Mouse (Mus musculus): ENCODE data around the gene Ppp2r5d. TPM values are rescaled to one million over a fixed set of nuclear protein-coding genes. Genes with fewer than 3 reads are reported as not detected.

Gene Ppp2r5d
- 75.2 and 77.5 TPM in 2 replicates for polyA plus RNA-seq (2012)

GRCm38 (mm10) chr17:46704887-46705835 lies at the start of gene Ppp2r5d:
Gene Ppp2r5d, minus strand, starts transcription at chr17:46705111.

DNA sequence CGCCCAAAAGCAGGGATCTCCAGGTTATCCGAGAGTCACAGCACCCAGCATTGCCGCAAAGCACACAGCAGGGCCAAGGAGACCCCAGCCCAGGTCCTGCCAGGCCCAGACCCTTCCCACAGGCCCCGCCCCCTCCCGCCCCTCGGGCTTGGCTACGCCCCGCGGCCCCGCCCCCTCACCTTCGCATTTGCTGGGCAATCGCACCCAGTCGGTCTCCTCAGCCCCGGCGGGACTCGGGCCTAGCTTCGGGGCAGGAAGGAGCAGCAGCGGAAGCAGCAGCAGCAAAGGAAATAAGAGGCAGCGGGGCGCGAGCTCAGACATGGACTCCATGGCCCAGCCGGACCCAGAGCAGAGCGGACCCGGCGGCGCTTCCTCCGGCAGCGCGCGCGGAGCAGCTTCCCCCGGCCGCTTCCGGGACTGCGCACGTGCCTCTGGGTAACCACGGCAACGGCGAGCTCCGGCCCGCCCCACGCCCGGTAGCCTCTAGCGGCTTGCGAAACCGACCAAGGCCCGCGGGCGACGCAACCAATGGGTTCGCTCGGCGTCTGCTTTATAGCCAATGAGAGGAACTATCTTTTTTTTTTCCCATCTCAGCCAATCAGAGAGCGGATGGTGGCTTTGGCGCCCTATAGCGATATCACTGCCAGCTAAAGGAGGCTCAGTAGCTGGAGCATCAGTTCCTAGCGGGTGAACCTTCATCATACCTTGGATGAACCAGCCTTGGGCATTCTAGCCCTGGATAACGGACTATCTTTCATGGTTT lies 47.1 kb upstream of the Ppp2r5d start, which contains the start of gene Cnpy3:
TSS of gene Cnpy3 (minus strand) at position 421 of the 763 bp plus-strand sequence.

DNA sequence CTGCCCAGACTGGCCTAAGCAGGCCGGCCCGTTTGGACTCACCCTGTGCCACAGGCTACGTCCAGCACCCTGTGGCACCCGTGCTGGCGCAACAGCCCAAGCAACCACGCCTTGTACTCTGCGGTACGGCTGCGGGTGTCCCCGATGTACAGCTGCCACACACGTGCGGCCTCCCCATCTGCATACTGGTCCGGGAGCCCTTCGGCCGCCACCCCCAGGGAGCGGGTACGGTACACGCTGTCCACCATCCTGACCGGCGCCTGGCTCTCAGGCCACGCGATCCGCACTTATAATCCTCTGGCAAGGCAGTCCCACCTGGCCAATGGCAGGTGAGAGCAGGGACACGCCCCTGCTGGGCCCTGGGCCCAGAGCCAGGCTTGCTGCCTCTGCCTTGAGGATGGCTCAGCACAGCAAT lies 24.0 kb upstream of the Ppp2r5d start, which contains the start of gene Gnmt:
TSS of gene Gnmt (minus strand) at position 265 of the 415 bp plus-strand sequence.

DNA sequence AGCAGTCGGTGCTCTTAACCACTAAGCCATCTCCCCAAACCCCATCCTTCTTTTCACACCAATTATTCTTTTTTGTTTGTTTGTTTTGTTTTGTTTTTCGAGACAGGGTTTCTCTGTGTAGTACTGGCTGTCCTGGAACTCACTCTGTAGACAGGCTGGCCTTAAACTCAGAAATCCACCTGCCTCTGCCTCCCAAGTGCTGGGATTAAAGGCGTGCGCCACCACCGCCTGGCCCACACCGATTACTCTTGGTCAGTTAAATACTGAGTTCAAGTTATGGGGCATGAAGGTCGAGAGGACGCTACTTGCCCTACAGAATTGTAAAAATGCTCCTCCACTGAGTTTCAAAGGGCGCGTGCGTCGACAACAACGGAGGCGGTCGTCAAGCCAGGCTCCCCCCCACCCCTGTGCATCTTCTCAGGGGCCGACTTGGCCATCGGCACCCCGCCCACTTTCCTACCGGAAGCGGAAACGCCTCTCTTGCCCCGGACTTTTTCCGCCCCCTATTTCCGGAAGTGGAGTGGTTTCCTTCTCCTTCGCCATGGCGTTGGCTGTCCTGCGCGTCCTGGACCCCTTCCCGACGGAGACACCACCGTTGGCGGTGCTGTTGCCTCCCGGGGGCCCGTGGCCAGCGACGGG lies 6.2 kb upstream of the Ppp2r5d start, which contains the start of gene Pex6:
TSS of gene Pex6 (plus strand) at position 505 of the 639 bp plus-strand sequence.

GRCm38 (mm10) chr17:46680760-46681373 lies 24.0 kb downstream of the Ppp2r5d start, which contains the start of gene Klhdc3:
Gene Klhdc3, minus strand, starts transcription at chr17:46680914.

DNA sequence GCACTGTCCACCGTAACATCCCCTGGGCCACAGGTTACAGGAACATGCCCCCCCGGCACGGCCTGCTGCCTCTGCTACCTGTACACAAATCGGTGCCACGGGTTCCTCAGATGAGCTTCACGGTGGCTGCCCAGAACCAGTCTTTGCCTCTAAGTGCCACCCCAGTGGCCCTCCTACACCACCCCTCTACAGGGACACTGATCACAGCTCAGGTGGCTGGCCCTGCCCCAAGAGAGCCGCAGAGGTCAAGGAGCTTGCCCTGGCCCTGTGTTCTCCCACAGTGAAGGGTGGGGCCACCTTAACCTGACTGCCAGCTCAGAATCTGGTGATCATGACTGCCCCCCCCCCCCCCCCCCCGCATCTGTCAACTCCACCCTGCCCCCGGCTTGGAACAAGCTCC lies 26.5 kb downstream of the Ppp2r5d start, which contains the start of gene Mea1:
TSS of gene Mea1 (plus strand) at position 378 of the 400 bp plus-strand sequence.

DNA sequence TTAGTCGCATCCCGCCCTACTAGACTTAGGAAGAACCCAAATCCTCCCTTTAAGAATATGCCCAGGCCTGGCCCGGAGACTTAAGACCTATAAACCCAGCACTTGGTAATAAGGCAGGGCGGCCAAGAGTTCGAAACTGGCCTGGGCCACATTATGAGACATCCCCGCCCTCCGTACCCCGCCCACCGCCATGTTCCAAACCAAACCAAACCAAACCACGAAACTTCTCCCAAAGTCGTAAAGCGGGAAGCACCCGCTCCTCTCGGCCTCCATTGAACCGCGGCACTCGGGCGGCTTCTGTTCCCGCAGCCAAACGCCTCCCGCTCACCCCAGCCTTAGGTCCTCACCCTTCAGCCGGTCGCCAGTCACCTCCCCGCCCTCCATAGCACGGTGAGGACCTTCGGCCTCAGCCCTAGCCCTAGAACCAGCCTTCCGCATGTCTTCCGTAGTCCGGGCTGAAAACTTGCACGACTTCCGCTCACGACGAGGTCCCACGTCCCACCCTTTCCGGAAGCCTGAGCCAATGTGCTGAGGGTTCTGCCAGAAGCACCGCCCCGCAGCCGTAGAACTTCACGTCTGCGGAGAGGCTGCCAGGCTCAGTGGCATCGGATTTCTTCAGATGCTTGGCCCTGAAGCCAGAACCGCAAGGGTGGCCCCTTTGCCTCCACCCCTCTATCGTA lies 30.9 kb downstream of the Ppp2r5d start, which contains the start of gene Rrp36:
TSS of gene Rrp36 (minus strand) at position 503 of the 680 bp plus-strand sequence.

DNA sequence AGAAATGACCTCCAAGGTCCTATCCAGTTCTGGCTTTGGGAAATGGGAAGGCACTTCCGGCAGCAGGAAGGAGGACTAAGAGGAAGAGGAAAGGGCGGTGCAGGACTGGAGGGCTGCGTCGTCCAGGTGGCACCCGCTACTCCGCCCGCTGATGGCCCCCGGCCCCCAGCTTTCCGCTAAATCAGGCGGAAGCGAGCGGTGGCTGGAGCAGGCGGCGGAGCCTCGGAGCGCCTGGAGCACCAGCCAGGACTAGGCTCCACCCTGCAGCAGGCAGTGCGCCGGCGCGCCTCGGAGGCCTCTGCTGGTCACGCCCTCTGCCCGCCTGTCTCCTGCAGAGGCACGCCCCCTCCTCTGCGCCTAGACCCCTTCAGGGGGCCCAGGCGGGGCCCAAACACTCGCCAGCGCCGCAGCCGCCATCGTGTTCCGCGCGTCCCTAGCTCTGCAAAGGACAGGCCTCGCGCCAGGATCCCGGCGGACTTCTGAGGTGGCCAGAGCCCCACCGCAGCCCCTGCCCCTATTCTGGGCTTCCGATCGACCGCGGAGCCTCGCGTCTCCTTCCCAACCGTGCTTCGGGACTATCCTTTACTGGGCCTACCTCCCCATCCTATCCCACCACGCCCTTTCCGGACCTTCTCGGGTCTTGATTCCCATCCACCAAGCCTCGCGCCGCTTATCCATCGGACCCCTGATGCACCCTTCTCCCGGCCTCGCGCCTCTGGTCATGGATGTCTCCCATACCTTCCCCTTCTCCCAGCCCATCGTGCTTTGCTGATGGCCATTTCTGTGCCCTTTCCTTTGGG lies 54.5 kb downstream of the Ppp2r5d start, which contains the start of gene Cul7:
TSS of gene Cul7 (plus strand) at position 106 of the 800 bp plus-strand sequence.

DNA sequence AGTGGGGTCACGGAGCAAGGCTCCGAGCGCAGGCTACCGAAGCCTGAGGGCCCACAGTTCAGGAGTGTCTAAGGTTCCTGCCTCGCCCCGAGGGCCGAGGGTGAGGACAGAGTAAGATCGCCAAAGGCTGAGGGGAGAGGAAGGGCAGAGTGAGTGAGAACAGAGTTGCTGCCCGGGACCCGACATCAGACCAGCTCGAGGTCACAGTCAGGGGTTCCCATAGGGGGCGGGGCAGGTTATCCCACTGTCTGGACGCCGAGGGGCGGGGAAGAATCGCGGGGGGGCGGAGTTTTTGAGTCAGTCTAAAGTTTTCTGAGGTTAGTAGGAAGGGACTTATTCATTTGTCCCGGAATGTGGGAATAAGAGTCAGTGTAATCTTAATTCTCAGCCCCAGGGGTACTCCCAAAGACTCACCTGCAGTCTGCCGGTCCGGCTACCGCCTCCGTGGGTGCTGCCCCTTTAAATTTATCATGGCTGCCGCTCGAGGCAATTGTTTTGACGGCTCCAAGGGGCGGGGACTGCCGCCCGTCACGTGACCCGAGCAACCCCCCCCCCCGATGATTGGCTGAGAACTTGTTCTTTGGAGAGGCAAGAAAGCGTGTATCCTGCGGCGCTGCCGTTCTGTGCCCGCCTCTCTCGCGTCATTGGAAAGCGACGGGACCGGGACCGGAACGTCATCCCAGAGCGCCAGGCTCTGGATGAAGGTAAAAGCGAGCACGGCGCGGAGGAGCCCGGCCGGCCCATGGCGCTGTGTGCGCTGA lies 59.2 kb downstream of the Ppp2r5d start, which contains the start of the genes Klc4 and Mrpl2:
TSS of gene Klc4 (minus strand) at position 462 of the 761 bp plus-strand sequence.
TSS of gene Mrpl2 (plus strand) at position 669 of the 761 bp plus-strand sequence.

Other genes starting within 250 kb of the Ppp2r5d start
- 0.12 and 0.29 TPM in 2 replicates for gene Ttbk1, start 217.4 kb downstream of the Ppp2r5d start, polyA plus RNA-seq (2012)
- 30.7 and 40.0 TPM in 2 replicates for gene Dnph1, start 208.4 kb downstream of the Ppp2r5d start, polyA plus RNA-seq (2012)
- 23.6 and 36.5 TPM in 2 replicates for gene Cul9, start 158.7 kb downstream of the Ppp2r5d start, polyA plus RNA-seq (2012)
- 174 and 199 TPM in 2 replicates for gene Srf, start 148.9 kb downstream of the Ppp2r5d start, polyA plus RNA-seq (2012)
- 4.9 and 8.5 TPM in 2 replicates for gene Ptk7, start 75.6 kb downstream of the Ppp2r5d start, polyA plus RNA-seq (2012)
- 23.7 and 24.4 TPM in 2 replicates for gene Klc4, start 59.1 kb downstream of the Ppp2r5d start, polyA plus RNA-seq (2012)
- 618 and 740 TPM in 2 replicates for gene Mrpl2, start 58.9 kb downstream of the Ppp2r5d start, polyA plus RNA-seq (2012)
- 44.9 and 63.5 TPM in 2 replicates for gene Cul7, start 54.8 kb downstream of the Ppp2r5d start, polyA plus RNA-seq (2012)
- 34.7 and 49.3 TPM in 2 replicates for gene Rrp36, start 30.8 kb downstream of the Ppp2r5d start, polyA plus RNA-seq (2012)
- gene Mea1, start 26.3 kb downstream of the Ppp2r5d start, polyA plus RNA-seq (2012), result 117 and 127 TPM in 2 replicates
- gene Klhdc3, start 24.2 kb downstream of the Ppp2r5d start, polyA plus RNA-seq (2012), result 207 and 208 TPM in 2 replicates
- gene Pex6, start 6.4 kb upstream of the Ppp2r5d start, polyA plus RNA-seq (2012), result 60.6 and 61.7 TPM in 2 replicates
- gene Gnmt, start 24.1 kb upstream of the Ppp2r5d start, polyA plus RNA-seq (2012), result 0.31 and 0.82 TPM in 2 replicates
- 258 and 301 TPM in 2 replicates for gene Cnpy3, start 47.1 kb upstream of the Ppp2r5d start, polyA plus RNA-seq (2012)
- 0.25 TPM in 1 of 2 replicates, not detected in the other for gene Ptcra, start 58.6 kb upstream of the Ppp2r5d start, polyA plus RNA-seq (2012)
- gene 2310039H08Rik, start 67.5 kb upstream of the Ppp2r5d start, polyA plus RNA-seq (2012), result 143 and 146 TPM in 2 replicates
- gene Rpl7l1, start 77.6 kb upstream of the Ppp2r5d start, polyA plus RNA-seq (2012), result 7.7 and 8.4 TPM in 2 replicates
- 10.2 and 11.5 TPM in 2 replicates for gene Bicral, start 153.4 kb upstream of the Ppp2r5d start, polyA plus RNA-seq (2012)
- 26.7 and 30.1 TPM in 2 replicates for gene Tbcc, start 185.6 kb upstream of the Ppp2r5d start, polyA plus RNA-seq (2012)
- gene Prph2, start 205.3 kb upstream of the Ppp2r5d start, polyA plus RNA-seq (2012), result not detected in 2 replicates